Mouse (Mus musculus) kidney, embryonic 15.5 days (tissue): Measurements from ENCODE around the gene Nucks1. TPM values are rescaled to one million over a fixed set of nuclear protein-coding genes. Genes with fewer than 3 reads are reported as not detected.

Experiments used
- ATAC-seq: fragments of 200-750 bp; cut with Nextera tagmentation; replicated peaks from 2 replicates; pipeline ENCODE4 v1.8.0; 2017; ENCODE audit warnings: moderate TSS enrichment; ENCODE audit not compliant: low FRiP score
- H3K27ac ChIP-seq: fragments of 300-500 bp; sonication (generic); 2 replicates; pipeline ENCODE4 v1.5.1; 2015; ENCODE audit warnings: mild to moderate bottlenecking, inconsistent platforms
- H3K27me3 ChIP-seq: fragments of 300-500 bp; sonication (generic); 2 replicates; pipeline ENCODE4 v1.6.1; 2015; ENCODE audit warnings: inconsistent platforms
- H3K36me3 ChIP-seq: fragments of 300-500 bp; sonication (generic); 2 replicates; pipeline ENCODE4 v1.6.1; 2015; ENCODE audit warnings: inconsistent platforms
- H3K4me1 ChIP-seq: fragments of 300-500 bp; sonication (generic); 2 replicates; pipeline ENCODE4 v1.6.1; 2015; ENCODE audit warnings: inconsistent platforms
- H3K4me2 ChIP-seq: fragments of 300-500 bp; sonication (generic); 2 replicates; pipeline ENCODE4 v1.6.1; 2015; ENCODE audit warnings: moderate library complexity, mild to moderate bottlenecking, inconsistent platforms
- H3K4me3 ChIP-seq: fragments of 300-500 bp; sonication (generic); replicated peaks from 2 replicates; pipeline ENCODE4 v1.5.1; 2015; ENCODE audit warnings: mild to moderate bottlenecking, inconsistent platforms
- H3K9ac ChIP-seq: fragments of 300-500 bp; sonication (generic); 2 replicates; pipeline ENCODE4 v1.6.1; 2015; ENCODE audit warnings: mild to moderate bottlenecking, inconsistent platforms
- H3K9me3 ChIP-seq: fragments of 300-500 bp; sonication (generic); replicated peaks from 2 replicates; pipeline ENCODE4 v1.6.1; 2016; ENCODE audit warnings: inconsistent platforms
- WGBS: fragments of 180-500 bp; shearing (Covaris S2); methylation state at CpG from one replicate; pipeline ENCODE4 v1.1.7; 2015; ENCODE audit warnings: mixed read lengths; 5-methylcytosine and 5-hydroxymethylcytosine counted together
- polyA plus RNA-seq: library from polyadenylated mRNA; unstranded; fragments of >200 nt; fragmentation: Nextera tagmentation; extraction: Ambion mirVana; gene quantifications from 2 replicates; pipeline ENCODE4 v1.2.1, GENCODE M21; 2015

Nucks1 gene
- 85.7 and 93.2 TPM in 2 replicates for polyA plus RNA-seq

GRCm38 (mm10) chr1:131910001-131910648 is at the start of gene Nucks1:
TSS of gene Nucks1 (plus strand) at chr1:131910534.
- ATAC-seq = peak; percentile 98
- Histone ChIP-seq H3K4me2 (peak within 1 kb of the TSS; percentile 65), H3K4me3 (peak within 1 kb of the TSS; percentile 94), H3K27me3 (peaks cover 24% of the 10 kb centered on the region), H3K27ac (peak within 1 kb of the TSS; percentile 99), H3K9me3 (no peaks in the 10 kb centered on the region), H3K9ac (peak within 1 kb of the TSS; percentile 96), H3K4me1 (peaks cover 25% of the 10 kb centered on the region), H3K36me3 (peaks cover 6% of the 10 kb centered on the region; the same call in 1 of the 2 replicates)
- 0% methylated on average over 34 of the region's 35 CpGs for WGBS

GRCm38 (mm10) chr1:131861811-131862210 is 48.5 kb upstream of the Nucks1 start:
- H3K9me3 ChIP-seq = no peaks in the 10 kb centered on the region
- no peaks in the 10 kb centered on the region for H3K4me1 ChIP-seq
- H3K27ac ChIP-seq = no peak overlapping the region
- no peak for ATAC-seq
- no peaks in the 10 kb centered on the region for H3K27me3 ChIP-seq
- H3K4me3 ChIP-seq = no peak overlapping the region
- WGBS = 70% methylated on average over 4 of the region's 4 CpGs
- H3K9ac ChIP-seq = no peak overlapping the region
- H3K36me3 ChIP-seq = no peaks in the 10 kb centered on the region
- H3K4me2 ChIP-seq = no peak overlapping the region

- no peaks in the 10 kb centered on the region for H3K27me3 ChIP-seq
- WGBS = 84% methylated on average over 5 of the region's 5 CpGs
- H3K4me2 ChIP-seq = no peak overlapping the region
- no peak overlapping the region for H3K9ac ChIP-seq
- no peaks in the 10 kb centered on the region for H3K9me3 ChIP-seq
- no peak overlapping the region for H3K4me3 ChIP-seq
- no peak overlapping the region for H3K27ac ChIP-seq
- no peaks in the 10 kb centered on the region for H3K36me3 ChIP-seq
- peaks cover 8% of the 10 kb centered on the region for H3K4me1 ChIP-seq
- ATAC-seq = no peak
Measured at GRCm38 (mm10) chr1:131865596-131865995, 44.7 kb upstream of the Nucks1 start.

- H3K9me3 ChIP-seq = no peaks in the 10 kb centered on the region
- WGBS = 71% methylated on average over 6 of the region's 6 CpGs
- H3K4me3 ChIP-seq = peak overlapping the region; percentile 62
- no peak overlapping the region for H3K27ac ChIP-seq
- 0 out of 2 replicates have a peak overlapping the region, but pooled peaks have one; percentile 90 for H3K4me2 ChIP-seq
- no peak; the same call in 1 of the 2 replicates for ATAC-seq
- H3K27me3 ChIP-seq = no peaks in the 10 kb centered on the region
- no peak overlapping the region for H3K9ac ChIP-seq
- peaks cover 8% of the 10 kb centered on the region for H3K4me1 ChIP-seq
- H3K36me3 ChIP-seq = no peaks in the 10 kb centered on the region
Measured at GRCm38 (mm10) chr1:131866304-131866999, 43.9 kb upstream of the Nucks1 start.

- no peaks in the 10 kb centered on the region for H3K36me3 ChIP-seq
- H3K9me3 ChIP-seq = no peaks in the 10 kb centered on the region
- H3K4me1 ChIP-seq = peaks cover 8% of the 10 kb centered on the region
- 2% methylated on average over 46 of the region's 46 CpGs for WGBS
- H3K4me2 ChIP-seq = peak within 1 kb of the TSS; percentile 90
- H3K27ac ChIP-seq = 0 out of 2 replicates have a peak within 1 kb of the TSS, but pooled peaks have one; percentile 13
- peak within 1 kb of the TSS; percentile 48 for H3K9ac ChIP-seq
- no peaks in the 10 kb centered on the region for H3K27me3 ChIP-seq
- H3K4me3 ChIP-seq = peak within 1 kb of the TSS; percentile 62
- peak; percentile 96 for ATAC-seq
Measured at GRCm38 (mm10) chr1:131867093-131867945, 43.0 kb upstream of the Nucks1 start, which contains the start of gene Rab29. TSS of gene Rab29 (plus strand) at chr1:131867224.

GRCm38 (mm10) chr1:131867946-131868290 is 42.4 kb upstream of the Nucks1 start:
- no peaks in the 10 kb centered on the region for H3K27me3 ChIP-seq
- 17% methylated on average over 10 of the region's 10 CpGs for WGBS
- no peak for ATAC-seq

GRCm38 (mm10) chr1:131869561-131869960 is 40.8 kb upstream of the Nucks1 start:
- Histone ChIP-seq H3K27ac (no peak overlapping the region), H3K4me2 (no peak overlapping the region), H3K9ac (no peak overlapping the region), H3K36me3 (0 out of 2 replicates have a peak, but pooled peaks cover 2% of the 10 kb centered on the region), H3K9me3 (no peaks in the 10 kb centered on the region), H3K4me1 (peaks cover 8% of the 10 kb centered on the region), H3K27me3 (no peaks in the 10 kb centered on the region), H3K4me3 (no peak overlapping the region)
- 84% methylated on average over 2 of the region's 2 CpGs for WGBS
- no peak for ATAC-seq

More at GRCm38 (mm10) chr1:131867946-131868290, 42.4 kb upstream of the Nucks1 start:
- Histone ChIP-seq H3K27ac (no peak overlapping the region), H3K9me3 (no peaks in the 10 kb centered on the region), H3K4me3 (peak overlapping the region; percentile 62), H3K4me1 (peaks cover 8% of the 10 kb centered on the region), H3K9ac (peak overlapping the region; percentile 48), H3K36me3 (no peaks in the 10 kb centered on the region), H3K4me2 (peak overlapping the region; percentile 90)

GRCm38 (mm10) chr1:131872856-131873255 is 37.5 kb upstream of the Nucks1 start:
- Histone ChIP-seq H3K9me3 (no peaks in the 10 kb centered on the region), H3K36me3 (0 out of 2 replicates have a peak, but pooled peaks cover 2% of the 10 kb centered on the region), H3K27me3 (no peaks in the 10 kb centered on the region), H3K4me2 (no peak overlapping the region), H3K4me1 (peaks cover 3% of the 10 kb centered on the region), H3K9ac (no peak overlapping the region), H3K27ac (no peak overlapping the region), H3K4me3 (no peak overlapping the region)
- 71% methylated on average over 1 of the region's 1 CpGs for WGBS
- no peak for ATAC-seq

- H3K4me2 ChIP-seq = no peak overlapping the region
- no peaks in the 10 kb centered on the region for H3K4me1 ChIP-seq
- no peaks in the 10 kb centered on the region for H3K9me3 ChIP-seq
- no peak for ATAC-seq
- no peak overlapping the region for H3K9ac ChIP-seq
- 77% methylated on average over 2 of the region's 2 CpGs for WGBS
- H3K27me3 ChIP-seq = no peaks in the 10 kb centered on the region
- no peaks in the 10 kb centered on the region for H3K36me3 ChIP-seq
- H3K27ac ChIP-seq = no peak overlapping the region
- no peak overlapping the region for H3K4me3 ChIP-seq
Measured at GRCm38 (mm10) chr1:131879816-131880215, 30.5 kb upstream of the Nucks1 start.

- 64% methylated on average over 2 of the region's 2 CpGs for WGBS
- Histone ChIP-seq H3K36me3 (no peaks in the 10 kb centered on the region), H3K27me3 (no peaks in the 10 kb centered on the region), H3K4me3 (no peak overlapping the region), H3K9ac (no peak overlapping the region), H3K9me3 (no peaks in the 10 kb centered on the region), H3K4me2 (no peak overlapping the region), H3K27ac (no peak overlapping the region), H3K4me1 (no peaks in the 10 kb centered on the region)
- ATAC-seq = no peak
Measured at GRCm38 (mm10) chr1:131882787-131883186, 27.5 kb upstream of the Nucks1 start.

GRCm38 (mm10) chr1:131886173-131886572 is 24.2 kb upstream of the Nucks1 start:
- no peak overlapping the region for H3K9ac ChIP-seq
- H3K27me3 ChIP-seq = no peaks in the 10 kb centered on the region
- no peak overlapping the region for H3K4me2 ChIP-seq
- H3K27ac ChIP-seq = no peak overlapping the region
- H3K4me3 ChIP-seq = no peak overlapping the region
- no peaks in the 10 kb centered on the region for H3K9me3 ChIP-seq
- no peaks in the 10 kb centered on the region for H3K36me3 ChIP-seq
- WGBS = 62% methylated on average over 2 of the region's 2 CpGs
- H3K4me1 ChIP-seq = no peaks in the 10 kb centered on the region
- no peak for ATAC-seq
